Mouse (Mus musculus): Measurements from ENCODE around the gene Ushbp1.

DNA sequence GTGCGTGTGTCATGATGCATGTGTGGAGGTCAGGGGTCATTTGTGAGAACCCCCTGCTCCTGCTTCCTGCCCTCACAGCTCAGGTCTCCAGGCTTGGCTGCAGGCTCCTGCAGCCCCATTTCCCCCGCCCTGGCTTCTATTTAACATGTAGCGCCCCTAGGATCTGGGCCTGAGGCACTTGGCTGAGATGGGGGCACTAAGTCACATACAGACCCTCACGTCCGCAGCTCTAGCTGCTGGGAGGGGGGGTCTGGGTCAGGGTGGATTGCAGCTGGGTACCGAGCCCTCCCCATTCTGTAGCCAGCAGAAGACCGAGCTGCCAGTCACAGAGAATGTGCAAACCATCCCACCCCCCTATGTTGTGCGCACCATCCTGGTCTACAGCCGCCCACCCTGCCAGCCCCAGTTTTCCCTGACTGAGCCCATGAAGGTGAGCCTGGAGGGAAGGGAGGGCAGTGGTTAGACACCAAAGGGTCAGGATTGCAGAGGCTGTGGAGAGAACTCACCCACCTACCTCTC is 6.9 kb upstream of the Ushbp1 start:
- TF ChIP-seq CTCF (IDR thresholded peaks at IDR 0.05; ENCODE audit: borderline replicate concordance, extremely low read depth, insufficient read depth, insufficient read length) (no peak), POLR2A (IDR thresholded peaks at IDR 0.05; ENCODE audit: borderline replicate concordance, extremely low read depth, insufficient read depth, insufficient read length, poor library complexity, severe bottlenecking) (no peak)

All from brain, embryonic 14.5 days (tissue).